Comparison of ENCODE assay signal across 8 mouse cellular contexts in genomic region chr3:69317251-69318125, GRCm38 (mm10). TPM values are rescaled to one million over a fixed set of nuclear protein-coding genes. Genes with fewer than 3 reads are reported as not detected.
DNase-seq lines count a peak whose midpoint lies in the region; ATAC-seq and TF ChIP-seq lines count a peak whose summit lies in the region.

No protein-coding gene starts in this region.

- peak overlapping the region; percentile 91 for H3K4me3 ChIP-seq in cerebellum, adult 2 months (replicated peaks; ENCODE audit: insufficient read depth, low read depth, low read length)
- H3K4me3 ChIP-seq in embryonic facial prominence, embryonic 10.5 days, result peak overlapping the region; percentile 80
- peak overlapping the region; percentile 63 to 69 for H3K4me3 ChIP-seq in heart, embryonic 14.5 days (ENCODE audit: control insufficient read depth in 1 of 2, insufficient read depth in 1 of 2, low read depth in 1 of 2, low read length in 2 of 2)
- peak overlapping the region; percentile 82 for H3K4me3 ChIP-seq in midbrain, embryonic 13.5 days (replicated peaks)

- ATAC-seq in Patski, result peak; percentile 55
- ATAC-seq in heart, embryonic 14.5 days (ENCODE audit: insufficient number of reproducible peaks, insufficient read depth, low FRiP score, low read depth), result peak; percentile 18
- peak; percentile 57 for ATAC-seq in midbrain, embryonic 13.5 days

- H3K4me2 ChIP-seq in heart, embryonic 14.5 days (ENCODE audit: low read length), result peak overlapping the region; percentile 89
- H3K4me2 ChIP-seq in midbrain, embryonic 13.5 days (replicated peaks), result peak overlapping the region; percentile 84

- WGBS in cerebellum, adult 2 months, result under 1% methylated on average over 73 of the region's 73 CpGs
- under 1% methylated on average over 73 of the region's 73 CpGs for WGBS in embryonic facial prominence, embryonic 10.5 days
- under 1% methylated on average over 73 of the region's 73 CpGs for WGBS in heart, embryonic 14.5 days
- under 1% methylated on average over 68 of the region's 73 CpGs for WGBS in midbrain, embryonic 13.5 days

- no peak for TF ChIP-seq POLR2A in cerebellum, adult 2 months (IDR thresholded peaks at IDR 0.05; ENCODE audit: borderline replicate concordance, insufficient read depth, low read length)

- in situ Hi-C loops in Patski (cut with MboI; ENCODE audit: low pct_unique_long_range_greater_than_20kb), result no loop called here

- H3K27ac ChIP-seq in cerebellum, adult 2 months (ENCODE audit: insufficient read depth, low read length), result peak overlapping the region; percentile 15
- peak overlapping the region; percentile 96 for H3K27ac ChIP-seq in embryonic facial prominence, embryonic 10.5 days (replicated peaks)
- H3K27ac ChIP-seq in heart, embryonic 14.5 days (replicated peaks in 1 of 2; ENCODE audit: control insufficient read depth in 1 of 2, insufficient read depth in 1 of 2, low read depth in 2 of 2, low read length in 2 of 2), result peak overlapping the region; percentile 67 to 80
- H3K27ac ChIP-seq in midbrain, embryonic 13.5 days, result peak overlapping the region; percentile 92

- peaks cover 5% of the 10 kb centered on the region for H3K4me1 ChIP-seq in cerebellum, adult 2 months (ENCODE audit: control insufficient read depth, insufficient read depth, low read length)
- peaks cover 31% of the 10 kb centered on the region for H3K4me1 ChIP-seq in embryonic facial prominence, embryonic 10.5 days
- H3K4me1 ChIP-seq in heart, embryonic 14.5 days (ENCODE audit: control insufficient read depth in 2 of 2, insufficient read depth in 2 of 2, low read length in 2 of 2), result peaks cover 6 to 17% of the 10 kb centered on the region in 2 experiments
- H3K4me1 ChIP-seq in midbrain, embryonic 13.5 days (replicated peaks), result peaks cover 43% of the 10 kb centered on the region

- H3K27me3 ChIP-seq in cerebellum, adult 2 months (ENCODE audit: control insufficient read depth, insufficient read depth, low read length), result no peaks in the 10 kb centered on the region
- no peaks in the 10 kb centered on the region for H3K27me3 ChIP-seq in Patski
- H3K27me3 ChIP-seq in embryonic facial prominence, embryonic 10.5 days (replicated peaks; ENCODE audit: low read depth, poor library complexity, severe bottlenecking), result peaks cover 13% of the 10 kb centered on the region; the same call in 1 of the 2 replicates
- H3K27me3 ChIP-seq in heart, embryonic 14.5 days (ENCODE audit: control insufficient read depth, insufficient read depth, low read length), result no peaks in the 10 kb centered on the region
- no peaks in the 10 kb centered on the region for H3K27me3 ChIP-seq in midbrain, embryonic 13.5 days

- POLR2A ChIA-PET in Patski (lab: Charles Lee), result interaction anchor here (1.0 kb wide), 1 partner anchor 169 kb away, joined by 3 read pairs; no protein-coding TSS in a partner anchor

- CTCF ChIA-PET in Patski (lab: Charles Lee), result interaction anchor here (0.8 to 1.6 kb wide), 4 partner anchors 10 to 164 kb away, joined by 3 to 5 read pairs (median 4); no protein-coding TSS in a partner anchor

- H3K9me3 ChIP-seq in embryonic facial prominence, embryonic 10.5 days, result no peaks in the 10 kb centered on the region
- H3K9me3 ChIP-seq in heart, embryonic 14.5 days (ENCODE audit: control insufficient read depth, low read length), result no peaks in the 10 kb centered on the region
- no peaks in the 10 kb centered on the region for H3K9me3 ChIP-seq in midbrain, embryonic 13.5 days

- no peak for TF ChIP-seq CTCF in cerebellum, adult 2 months (IDR thresholded peaks at IDR 0.05; ENCODE audit: borderline replicate concordance, insufficient read depth, low read depth, low read length)
- no peak for TF ChIP-seq CTCF in Patski (IDR thresholded peaks at IDR 0.05)

- DNase-seq in cerebellum, adult 2 months, result peak in 1 of 2 experiments; percentile 48
- DNase-seq in cerebellum, adult 11 months, result no peak
- DNase-seq in Patski (ENCODE audit: low read depth, low spot score), result no peak
- peak; percentile 78 for DNase-seq in embryonic facial prominence, embryonic 10.5 days (ENCODE audit: low spot score)
- peak; percentile 59 to 76 for DNase-seq in kidney, postnatal 4 days
- peak; percentile 66 for DNase-seq in testis, postnatal 10 days (ENCODE audit: low spot score)

- no peaks in the 10 kb centered on the region for H3K36me3 ChIP-seq in embryonic facial prominence, embryonic 10.5 days (replicated peaks)
- no peaks in the 10 kb centered on the region for H3K36me3 ChIP-seq in heart, embryonic 14.5 days (ENCODE audit: control insufficient read depth, insufficient read depth, low read length)
- no peaks in the 10 kb centered on the region for H3K36me3 ChIP-seq in midbrain, embryonic 13.5 days

- peak overlapping the region; percentile 81 for H3K9ac ChIP-seq in heart, embryonic 14.5 days (ENCODE audit: low read length)
- peak overlapping the region; percentile 93 for H3K9ac ChIP-seq in midbrain, embryonic 13.5 days (replicated peaks)

RNA-seq across cellular contexts. Expression of gene Ppm1l, which starts 0.8 kb away (rescaled TPM):
- polyA plus RNA-seq in cerebellum, adult 2 months (2012; rRNA removed), result 38.2 and 39.8 TPM in 2 replicates
- polyA plus RNA-seq in Patski (2021), result 21.9 TPM
- 10.0 and 10.4 TPM in 2 replicates for polyA plus RNA-seq in embryonic facial prominence, embryonic 10.5 days (2016; fragmentation: Nextera tagmentation; extraction: Ambion mirVana)
- polyA plus RNA-seq in heart, embryonic 14.5 days (2014; fragmentation: Nextera tagmentation; extraction: Ambion mirVana), result 10.9 and 12.0 TPM in 2 replicates
- 20.9 and 23.8 TPM in 2 replicates for polyA plus RNA-seq in midbrain, embryonic 13.5 days (2015; fragmentation: Nextera tagmentation; extraction: Ambion mirVana)

Comparison
In these comparisons a context has a peak if more than half of its experiments do, and no peak if none do; other contexts are left out.
1. DNase-seq: peak in embryonic facial prominence, embryonic 10.5 days (single experiment), kidney, postnatal 4 days (2 of 2) and testis, postnatal 10 days (single experiment); none in cerebellum, adult 11 months (single experiment) and Patski (single experiment).
2. H3K27ac ChIP-seq: peak in every context shown above with its lines; median percentile 96 in embryonic facial prominence, embryonic 10.5 days; 92 in midbrain, embryonic 13.5 days; 74 in heart, embryonic 14.5 days; 15 in cerebellum, adult 2 months.
3. Peak in every context shown above with its lines, with median percentiles within 50 percentile points of each other: H3K4me3 ChIP-seq and ATAC-seq.